Mouse (Mus musculus): ENCODE data around the gene Elp4.

DNA sequence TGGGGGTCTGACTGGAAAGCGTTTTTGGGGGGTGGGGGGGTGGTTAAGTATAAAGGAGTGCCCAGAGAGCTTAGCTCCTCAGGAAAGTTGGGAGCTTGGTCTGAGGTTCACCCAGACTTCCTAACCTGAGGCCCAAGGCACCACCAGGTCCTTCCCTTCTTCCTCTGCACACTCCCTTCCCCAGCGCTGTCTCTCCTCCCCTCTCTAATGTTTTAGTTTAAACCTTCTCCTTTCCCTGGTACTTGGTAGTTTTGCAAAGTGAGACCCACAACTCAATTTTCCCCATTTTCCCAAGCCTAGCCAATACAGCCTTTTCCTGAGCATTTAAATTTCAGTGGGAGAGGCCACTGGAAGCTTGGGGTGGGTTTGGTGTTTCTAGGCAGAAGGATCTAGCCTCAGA is 225.0 kb downstream of the Elp4 start:
- TF ChIP-seq ZNF384 (IDR thresholded peaks at IDR 0.05; ENCODE audit: low read depth, low read length) (no peak), ZC3H11A (IDR thresholded peaks at IDR 0.05; ENCODE audit: borderline replicate concordance, low read depth, low read length) (no peak), CHD2 (IDR thresholded peaks at IDR 0.05; ENCODE audit: low read depth, low read length) (no peak), HCFC1 (IDR thresholded peaks at IDR 0.05; ENCODE audit: borderline replicate concordance, insufficient read depth, low read length) (no peak), MAFK (IDR thresholded peaks at IDR 0.05; ENCODE audit: insufficient read depth, low read depth, low read length) (no peak)

Measured in ES-E14 (cell line).